Mouse (Mus musculus): ENCODE measurements at regions not wholly inside any gene's neighbourhood (a gene's known extent, or its start where the extent isn't known, plus 50 kb on each side); places are given as distances from the start of the nearest gene placed in this dataset.

- Histone ChIP-seq H3K4me3 (ENCODE audit: low read depth, low read length) (no peak overlapping the region), H3K9ac (ENCODE audit: low read depth, low read length) (no peak overlapping the region), H3K4me2 (ENCODE audit: low read depth, low read length) (no peak overlapping the region), H3K27ac (replicated peaks; ENCODE audit: low read depth, low read length) (no peak overlapping the region), H3K27me3 (replicated peaks; ENCODE audit: control insufficient read depth, insufficient read depth, low read length) (no peaks in the 10 kb centered on the region), H3K36me3 (ENCODE audit: control insufficient read depth, insufficient read depth, low read length) (no peaks in the 10 kb centered on the region), H3K9me3 (ENCODE audit: control insufficient read depth, low read length) (no peaks in the 10 kb centered on the region), H3K4me1 (ENCODE audit: control insufficient read depth, insufficient read depth, low read length) (no peaks in the 10 kb centered on the region)
- 66% methylated on average over 2 of the region's 2 CpGs for WGBS
- no peak for ATAC-seq (ENCODE audit: low read depth)
- no peak for DNase-seq (ENCODE audit: low spot score)
Observed at GRCm38 (mm10) chr8:30982814-30983213, 2445.7 kb upstream of the 5930422O12Rik start.

- Histone ChIP-seq H3K4me2 (ENCODE audit: low read depth, low read length) (no peak overlapping the region), H3K36me3 (ENCODE audit: control insufficient read depth, insufficient read depth, low read length) (no peaks in the 10 kb centered on the region), H3K27ac (replicated peaks; ENCODE audit: low read depth, low read length) (no peak overlapping the region), H3K4me3 (ENCODE audit: low read depth, low read length) (no peak overlapping the region), H3K9ac (ENCODE audit: low read depth, low read length) (no peak overlapping the region), H3K9me3 (ENCODE audit: control insufficient read depth, low read length) (no peaks in the 10 kb centered on the region), H3K4me1 (ENCODE audit: control insufficient read depth, insufficient read depth, low read length) (no peaks in the 10 kb centered on the region), H3K27me3 (replicated peaks; ENCODE audit: control insufficient read depth, insufficient read depth, low read length) (no peaks in the 10 kb centered on the region)
- 84% methylated on average over 5 of the region's 5 CpGs for WGBS
- DNase-seq (ENCODE audit: low spot score) (no peak), ATAC-seq (ENCODE audit: low read depth) (no peak)
Observed at GRCm38 (mm10) chr8:30988051-30988450, 2440.5 kb upstream of the 5930422O12Rik start.

- Histone ChIP-seq H3K4me3 (ENCODE audit: low read depth, low read length) (no peak overlapping the region), H3K36me3 (ENCODE audit: control insufficient read depth, insufficient read depth, low read length) (no peaks in the 10 kb centered on the region), H3K4me1 (ENCODE audit: control insufficient read depth, insufficient read depth, low read length) (0 out of 2 replicates have a peak, but pooled peaks cover 4% of the 10 kb centered on the region), H3K27me3 (replicated peaks; ENCODE audit: control insufficient read depth, insufficient read depth, low read length) (no peaks in the 10 kb centered on the region), H3K27ac (replicated peaks; ENCODE audit: low read depth, low read length) (no peak overlapping the region), H3K4me2 (ENCODE audit: low read depth, low read length) (no peak overlapping the region), H3K9ac (ENCODE audit: low read depth, low read length) (no peak overlapping the region), H3K9me3 (ENCODE audit: control insufficient read depth, low read length) (no peaks in the 10 kb centered on the region)
- WGBS: 81% methylated on average over 9 of the region's 9 CpGs
- no peak for DNase-seq (ENCODE audit: low spot score)
- ATAC-seq (ENCODE audit: low read depth): no peak
Observed at GRCm38 (mm10) chr8:30998657-30999056, 2429.9 kb upstream of the 5930422O12Rik start.

GRCm38 (mm10) chr8:31000120-31000519 is 2428.4 kb upstream of the 5930422O12Rik start:
- no peak for ATAC-seq (ENCODE audit: low read depth)
- 83% methylated on average over 6 of the region's 6 CpGs for WGBS
- no peak overlapping the region for H3K9ac ChIP-seq (ENCODE audit: low read depth, low read length)
- 0 out of 2 replicates have a peak, but pooled peaks cover 4% of the 10 kb centered on the region for H3K4me1 ChIP-seq (ENCODE audit: control insufficient read depth, insufficient read depth, low read length)
- no peak overlapping the region for H3K4me2 ChIP-seq (ENCODE audit: low read depth, low read length)
- H3K27me3 ChIP-seq (replicated peaks; ENCODE audit: control insufficient read depth, insufficient read depth, low read length): no peaks in the 10 kb centered on the region
- no peak overlapping the region for H3K4me3 ChIP-seq (ENCODE audit: low read depth, low read length)
- no peaks in the 10 kb centered on the region for H3K9me3 ChIP-seq (ENCODE audit: control insufficient read depth, low read length)
- no peaks in the 10 kb centered on the region for H3K36me3 ChIP-seq (ENCODE audit: control insufficient read depth, insufficient read depth, low read length)
- DNase-seq (ENCODE audit: low spot score): no peak
- no peak overlapping the region for H3K27ac ChIP-seq (replicated peaks; ENCODE audit: low read depth, low read length)

GRCm38 (mm10) chr8:31001980-31002730 is 2426.4 kb upstream of the 5930422O12Rik start:
- DNase-seq (ENCODE audit: low spot score) (peak; percentile 65), ATAC-seq (ENCODE audit: low read depth) (peak; percentile 15; the same call in 1 of the 2 replicates)
- H3K9ac ChIP-seq (ENCODE audit: low read depth, low read length): no peak overlapping the region
- H3K36me3 ChIP-seq (ENCODE audit: control insufficient read depth, insufficient read depth, low read length): no peaks in the 10 kb centered on the region
- H3K4me3 ChIP-seq (ENCODE audit: low read depth, low read length): no peak overlapping the region
- no peak overlapping the region for H3K4me2 ChIP-seq (ENCODE audit: low read depth, low read length)
- no peaks in the 10 kb centered on the region for H3K9me3 ChIP-seq (ENCODE audit: control insufficient read depth, low read length)
- H3K27me3 ChIP-seq (replicated peaks; ENCODE audit: control insufficient read depth, insufficient read depth, low read length): no peaks in the 10 kb centered on the region
- no peak overlapping the region for H3K27ac ChIP-seq (replicated peaks; ENCODE audit: low read depth, low read length)
- H3K4me1 ChIP-seq (ENCODE audit: control insufficient read depth, insufficient read depth, low read length): 0 out of 2 replicates have a peak, but pooled peaks cover 4% of the 10 kb centered on the region
- 20% methylated on average over 5 of the region's 5 CpGs for WGBS

- H3K9ac ChIP-seq (ENCODE audit: low read depth, low read length): no peak overlapping the region
- H3K27ac ChIP-seq (replicated peaks; ENCODE audit: low read depth, low read length): no peak overlapping the region
- H3K36me3 ChIP-seq (ENCODE audit: control insufficient read depth, insufficient read depth, low read length): no peaks in the 10 kb centered on the region
- H3K4me1 ChIP-seq (ENCODE audit: control insufficient read depth, insufficient read depth, low read length): no peaks in the 10 kb centered on the region
- H3K9me3 ChIP-seq (ENCODE audit: control insufficient read depth, low read length): no peaks in the 10 kb centered on the region
- no peak overlapping the region for H3K4me2 ChIP-seq (ENCODE audit: low read depth, low read length)
- no peak for DNase-seq (ENCODE audit: low spot score)
- H3K4me3 ChIP-seq (ENCODE audit: low read depth, low read length): no peak overlapping the region
- WGBS: 71% methylated on average over 8 of the region's 8 CpGs
- ATAC-seq (ENCODE audit: low read depth): no peak
- no peaks in the 10 kb centered on the region for H3K27me3 ChIP-seq (replicated peaks; ENCODE audit: control insufficient read depth, insufficient read depth, low read length)
Observed at GRCm38 (mm10) chr8:31008309-31008708, 2420.2 kb upstream of the 5930422O12Rik start.

GRCm38 (mm10) chr8:31012068-31012467 is 2416.4 kb upstream of the 5930422O12Rik start:
- Histone ChIP-seq H3K27ac (replicated peaks; ENCODE audit: low read depth, low read length) (no peak overlapping the region), H3K4me1 (ENCODE audit: control insufficient read depth, insufficient read depth, low read length) (no peaks in the 10 kb centered on the region), H3K9ac (ENCODE audit: low read depth, low read length) (no peak overlapping the region), H3K4me2 (ENCODE audit: low read depth, low read length) (no peak overlapping the region), H3K9me3 (ENCODE audit: control insufficient read depth, low read length) (no peaks in the 10 kb centered on the region), H3K36me3 (ENCODE audit: control insufficient read depth, insufficient read depth, low read length) (no peaks in the 10 kb centered on the region), H3K27me3 (replicated peaks; ENCODE audit: control insufficient read depth, insufficient read depth, low read length) (no peaks in the 10 kb centered on the region), H3K4me3 (ENCODE audit: low read depth, low read length) (no peak overlapping the region)
- ATAC-seq (ENCODE audit: low read depth) (no peak), DNase-seq (ENCODE audit: low spot score) (no peak)
- 78% methylated on average over 11 of the region's 11 CpGs for WGBS

GRCm38 (mm10) chr8:31031721-31032591 is 2396.6 kb upstream of the 5930422O12Rik start:
- Histone ChIP-seq H3K4me2 (ENCODE audit: low read depth, low read length) (peak overlapping the region; percentile 66), H3K4me3 (ENCODE audit: low read depth, low read length) (peak overlapping the region; percentile 42), H3K36me3 (ENCODE audit: control insufficient read depth, insufficient read depth, low read length) (no peaks in the 10 kb centered on the region), H3K27me3 (replicated peaks; ENCODE audit: control insufficient read depth, insufficient read depth, low read length) (no peaks in the 10 kb centered on the region), H3K9ac (ENCODE audit: low read depth, low read length) (peak overlapping the region; percentile 61), H3K27ac (replicated peaks; ENCODE audit: low read depth, low read length) (peak overlapping the region; percentile 33; the same call in 1 of the 2 replicates), H3K9me3 (ENCODE audit: control insufficient read depth, low read length) (no peaks in the 10 kb centered on the region), H3K4me1 (ENCODE audit: control insufficient read depth, insufficient read depth, low read length) (no peaks in the 10 kb centered on the region)
- DNase-seq (ENCODE audit: low spot score) (peak; percentile 84), ATAC-seq (ENCODE audit: low read depth) (peak; percentile 94)
- WGBS: 3% methylated on average over 21 of the region's 24 CpGs

All from embryonic facial prominence, embryonic 14.5 days (tissue).